Mouse (Mus musculus) limb, embryonic 14.5 days (tissue): ENCODE measurements at regions not wholly inside any gene's neighbourhood (a gene's known extent, or its start where the extent isn't known, plus 50 kb on each side); places are given as distances from the start of the nearest gene placed in this dataset.

ENCODE experiments used
- ATAC-seq: fragments of 200-750 bp; cut with Nextera tagmentation; 2 replicates; pipeline ENCODE4 v1.8.0; 2017; ENCODE audit warnings: low read depth, moderate number of reproducible peaks, moderate TSS enrichment; ENCODE audit not compliant: low FRiP score
- DNase-seq: peaks from one replicate; pipeline ENCODE4 v3.0.0-alpha.2; 2015; ENCODE audit warnings: low spot score
- H3K27ac ChIP-seq: fragments of 300-500 bp; sonication (generic); replicated peaks from 2 replicates; pipeline ENCODE4 v1.5.1; 2014; ENCODE audit warnings: low read depth, mild to moderate bottlenecking, low read length, moderate library complexity, mixed read lengths
- H3K27me3 ChIP-seq: fragments of 300-500 bp; sonication (generic); 2 replicates; pipeline ENCODE4 v1.6.1; 2014; ENCODE audit warnings: low read length, mixed read lengths; ENCODE audit not compliant: control insufficient read depth, insufficient read depth
- H3K36me3 ChIP-seq: fragments of 300-500 bp; sonication (generic); 2 replicates; pipeline ENCODE4 v1.6.1; 2014; ENCODE audit warnings: mild to moderate bottlenecking, low read length, moderate library complexity, mixed read lengths; ENCODE audit not compliant: control insufficient read depth, insufficient read depth
- H3K4me1 ChIP-seq: fragments of 300-500 bp; sonication (generic); 2 replicates; pipeline ENCODE4 v1.6.1; 2014; ENCODE audit warnings: antibody characterized with exemption, low read length, mixed read lengths; ENCODE audit not compliant: control insufficient read depth, insufficient read depth
- H3K4me2 ChIP-seq: fragments of 300-500 bp; sonication (generic); replicated peaks from 2 replicates; pipeline ENCODE4 v1.6.1; 2014; ENCODE audit warnings: low read depth, mild to moderate bottlenecking, low read length, moderate library complexity; ENCODE audit not compliant: severe bottlenecking
- H3K4me3 ChIP-seq: fragments of 300-500 bp; sonication (generic); replicated peaks from 2 replicates; pipeline ENCODE4 v1.5.1; 2014; ENCODE audit warnings: low read length
- H3K9ac ChIP-seq: fragments of 300-500 bp; sonication (generic); 2 replicates; pipeline ENCODE4 v1.6.1; 2014; ENCODE audit warnings: mild to moderate bottlenecking, low read depth, low read length, moderate library complexity; ENCODE audit not compliant: severe bottlenecking
- H3K9me3 ChIP-seq: fragments of 300-500 bp; sonication (generic); 2 replicates; pipeline ENCODE4 v1.6.1; 2016; ENCODE audit warnings: low read length; ENCODE audit not compliant: control insufficient read depth
- POLR2A ChIP-seq: fragments of 200-500 bp; IDR thresholded peaks from 2 replicates; pipeline ENCODE4 v1.8.0; 2012; ENCODE audit warnings: inconsistent platforms, mild to moderate bottlenecking, moderate library complexity, borderline replicate concordance; ENCODE audit not compliant: insufficient read depth, insufficient read length; ENCODE audit errors: extremely low read depth
- WGBS: fragments of 180-500 bp; shearing (Covaris S2); extraction: QIAGEN DNeasy Blood & Tissue Kit; methylation state at CpG from one replicate; pipeline ENCODE4 v1.1.7; 2014; 5-methylcytosine and 5-hydroxymethylcytosine counted together

- 81% methylated on average over 2 of the region's 2 CpGs for WGBS
- H3K27ac ChIP-seq = no peak overlapping the region
- no peak for TF ChIP-seq POLR2A
- no peaks in the 10 kb centered on the region for H3K36me3 ChIP-seq
- H3K4me3 ChIP-seq = no peak overlapping the region
- DNase-seq (no peak), ATAC-seq (no peak)
- H3K9ac ChIP-seq = no peak overlapping the region
- H3K4me1 ChIP-seq = 0 out of 2 replicates have a peak, but pooled peaks cover 5% of the 10 kb centered on the region
- no peaks in the 10 kb centered on the region for H3K27me3 ChIP-seq
- no peaks in the 10 kb centered on the region for H3K9me3 ChIP-seq
- H3K4me2 ChIP-seq = no peak overlapping the region
These were observed 62.5 kb upstream of the Abcb5 start for GRCm38 (mm10) chr12:119028711-119029110.

GRCm38 (mm10) chr12:119028161-119028560 lies 61.9 kb upstream of the Abcb5 start:
- no peaks in the 10 kb centered on the region for H3K36me3 ChIP-seq
- no peaks in the 10 kb centered on the region for H3K9me3 ChIP-seq
- no peak for TF ChIP-seq POLR2A
- no peak for ATAC-seq
- 88% methylated on average over 2 of the region's 2 CpGs for WGBS
- H3K4me1 ChIP-seq = 0 out of 2 replicates have a peak, but pooled peaks cover 5% of the 10 kb centered on the region
- H3K4me2 ChIP-seq = no peak overlapping the region
- H3K27me3 ChIP-seq = no peaks in the 10 kb centered on the region
- DNase-seq = no peak
- H3K4me3 ChIP-seq = no peak overlapping the region
- no peak overlapping the region for H3K27ac ChIP-seq
- H3K9ac ChIP-seq = no peak overlapping the region

- Histone ChIP-seq H3K27me3 (no peaks in the 10 kb centered on the region), H3K36me3 (no peaks in the 10 kb centered on the region), H3K9me3 (no peaks in the 10 kb centered on the region), H3K27ac (no peak overlapping the region), H3K4me1 (0 out of 2 replicates have a peak, but pooled peaks cover 5% of the 10 kb centered on the region), H3K4me3 (no peak overlapping the region), H3K4me2 (no peak overlapping the region), H3K9ac (no peak overlapping the region)
- DNase-seq = no peak
- no peak for TF ChIP-seq POLR2A
- whole genome bisulfite sequencing = 26% methylated on average over 4 of the region's 4 CpGs
- peak; percentile 34; the same call in 1 of the 2 replicates for ATAC-seq
These were observed 61.5 kb upstream of the Abcb5 start for GRCm38 (mm10) chr12:119027701-119028100.

GRCm38 (mm10) chr12:119026311-119026710 lies 60.1 kb upstream of the Abcb5 start:
- Histone ChIP-seq H3K9ac (no peak overlapping the region), H3K4me3 (no peak overlapping the region), H3K27ac (no peak overlapping the region), H3K4me2 (no peak overlapping the region), H3K4me1 (0 out of 2 replicates have a peak, but pooled peaks cover 5% of the 10 kb centered on the region), H3K27me3 (no peaks in the 10 kb centered on the region), H3K9me3 (no peaks in the 10 kb centered on the region), H3K36me3 (no peaks in the 10 kb centered on the region)
- TF ChIP-seq POLR2A = no peak
- no peak for ATAC-seq
- DNase-seq = peak; percentile 48
- 54% methylated on average over 1 of the region's 1 CpGs for WGBS

- Histone ChIP-seq H3K27ac (no peak overlapping the region), H3K9me3 (no peaks in the 10 kb centered on the region), H3K27me3 (no peaks in the 10 kb centered on the region), H3K4me1 (0 out of 2 replicates have a peak, but pooled peaks cover 5% of the 10 kb centered on the region), H3K9ac (no peak overlapping the region), H3K4me3 (no peak overlapping the region), H3K36me3 (no peaks in the 10 kb centered on the region), H3K4me2 (no peak overlapping the region)
- no peak for TF ChIP-seq POLR2A
- ATAC-seq (no peak), DNase-seq (no peak)
- WGBS = 50% methylated on average over 1 of the region's 1 CpGs
These were observed 57.8 kb upstream of the Abcb5 start for GRCm38 (mm10) chr12:119024063-119024462.
